Mouse (Mus musculus) kidney, adult 2 months (tissue): ENCODE data around the gene Rp9.

Source experiments
- CTCF ChIP-seq: fragments of 200-500 bp; conservative IDR thresholded peaks from 2 replicates; pipeline ENCODE4 v1.5.1; 2011; ENCODE audit warnings: low read depth, mild to moderate bottlenecking, control low read depth, low read length, moderate library complexity, mixed read lengths; ENCODE audit not compliant: insufficient read depth, insufficient read length
- POLR2A ChIP-seq: fragments of 200-500 bp; IDR thresholded peaks from one replicate; pipeline ENCODE4 v1.6.1; 2011; ENCODE audit warnings: low read depth, low read length, control low read depth

GRCm38 (mm10) chr9:22422559-22422958 lies 47.0 kb downstream of the Rp9 start:
- TF ChIP-seq CTCF (no peak), POLR2A (no peak)
